Mouse (Mus musculus) heart, postnatal 14 days (tissue): ENCODE data around the gene Oas3. TPM values are rescaled to one million over a fixed set of nuclear protein-coding genes. Genes with fewer than 3 reads are reported as not detected.

ENCODE experiments used
- DNase-seq, 2 experiments: peaks; one replicate each; pipeline ENCODE4 v3.0.0; 2021 to 2022
- intact Hi-C: fragments of 180-260 bp; cut with DNase I; formaldehyde crosslinking; loops from one replicate; pipeline ENCODE4 v1.15.1; 2025
- total RNA-seq, 2 experiments: library from RNA; stranded (reverse); gene quantifications; 2 replicates each; pipeline ENCODE4 v1.2.3; 2021

Oas3 gene
- total RNA-seq, 2 experiments from 2014 or later: 0.20 TPM; not detected in 1

DNA sequence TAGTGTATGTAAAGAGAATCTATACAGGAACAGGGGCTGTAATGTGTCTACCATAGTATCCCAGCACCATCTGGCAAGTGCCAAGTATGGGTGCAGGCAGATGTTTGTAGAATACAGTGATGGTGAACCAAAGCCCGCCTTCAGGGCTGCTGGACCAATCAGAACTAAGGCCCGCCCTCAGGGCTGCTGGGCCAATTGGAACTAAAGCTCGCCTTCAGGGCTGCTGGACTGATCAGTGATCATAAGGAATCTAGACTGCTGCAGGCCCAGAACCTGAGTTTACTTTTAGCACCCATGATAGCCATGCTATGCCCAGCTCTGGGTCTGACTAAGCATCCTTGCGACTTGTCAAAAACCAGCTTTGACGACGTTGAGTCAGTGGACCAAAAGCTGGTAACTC, 15.6 kb downstream of the Oas3 start:
- DNase-seq: peak in 1 of 2 experiments; percentile 21
- intact Hi-C loops: no loop called here

DNA sequence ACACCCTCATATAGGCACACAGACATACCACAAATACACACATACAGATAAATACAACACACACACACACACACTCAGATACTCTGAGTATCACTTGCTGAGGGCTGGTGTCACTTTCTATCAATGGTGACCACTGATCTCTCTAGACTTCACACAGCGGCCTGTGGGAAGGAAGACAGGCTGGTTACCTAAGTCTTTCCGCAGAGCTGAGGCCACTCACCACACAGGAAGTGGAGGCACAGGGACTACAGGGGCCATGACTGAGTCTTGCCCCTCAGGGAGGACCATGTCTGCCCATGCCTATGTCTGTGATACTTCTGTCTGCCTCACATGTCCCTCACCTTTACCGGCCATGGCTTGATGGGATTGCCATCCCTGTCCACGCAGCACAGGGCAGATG, 23.2 kb downstream of the Oas3 start:
- DNase-seq: no peak
- intact Hi-C loops: no loop called here

DNA sequence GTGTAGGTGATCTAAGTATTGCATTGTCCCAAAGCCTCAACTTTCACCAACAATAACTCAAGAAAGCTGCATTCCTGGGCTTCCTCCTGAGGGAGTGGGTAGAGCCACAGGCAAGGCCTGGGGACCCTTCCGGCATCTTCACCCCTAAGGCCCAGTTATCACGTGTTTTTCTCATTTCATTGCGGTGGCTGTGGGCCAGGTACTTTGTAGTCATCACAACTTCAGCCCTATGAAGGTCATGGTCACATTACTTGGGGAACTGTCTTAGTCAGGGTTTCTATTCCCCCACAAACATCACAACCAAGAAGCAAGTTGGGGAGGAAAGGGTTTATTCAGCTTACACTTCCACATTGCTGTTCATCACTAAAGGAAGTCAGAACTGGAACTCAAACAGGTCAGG, 24.7 kb downstream of the Oas3 start:
- DNase-seq: no peak
- intact Hi-C loops: no loop called here

DNA sequence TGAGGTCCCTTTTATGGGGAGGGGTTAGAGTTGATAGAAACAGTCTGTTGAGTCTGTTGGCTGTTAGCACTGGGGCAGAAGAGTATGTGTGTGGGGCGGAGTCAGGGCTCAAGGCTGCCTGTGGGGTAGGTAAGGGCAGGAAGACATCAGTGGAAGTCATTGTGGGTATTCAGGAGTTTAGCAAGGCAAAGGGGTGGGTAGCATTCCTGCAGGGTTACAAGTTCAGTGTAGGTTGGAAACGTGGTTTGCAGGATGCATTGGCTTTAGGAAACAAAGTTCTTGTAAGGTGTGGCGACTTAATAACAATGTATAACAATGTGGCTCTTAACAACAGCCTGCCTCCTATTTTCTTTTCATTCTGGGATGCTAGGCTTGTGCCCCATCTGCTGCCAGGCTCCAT, 26.3 kb downstream of the Oas3 start:
- intact Hi-C loops: no loop called here
- DNase-seq: no peak

DNA sequence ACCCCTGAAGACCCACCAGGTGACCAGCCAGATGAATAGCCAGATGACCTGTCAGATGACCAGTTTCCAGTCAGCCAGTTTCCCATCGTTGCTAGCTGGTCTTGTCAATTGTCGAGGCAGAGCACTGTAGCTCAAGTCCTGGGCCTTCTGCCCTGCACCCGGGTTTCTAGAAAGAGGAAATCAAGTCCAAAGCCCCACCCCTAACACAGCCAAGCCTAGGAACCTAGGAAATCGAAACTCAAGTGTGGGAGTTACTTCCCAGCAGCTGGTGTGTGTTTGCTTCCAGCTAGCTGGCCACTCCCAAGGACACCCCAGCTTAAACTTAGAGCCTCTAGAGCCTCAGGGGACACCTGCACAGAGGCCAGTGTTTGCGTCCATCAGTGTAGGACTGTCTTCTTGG, 27.8 kb downstream of the Oas3 start, which contains the start of gene Oas2:
TSS of gene Oas2 (minus strand) at position 166 of the 400 bp plus-strand sequence.
- no peak for DNase-seq
- intact Hi-C loops: loop anchor here (10.0 kb wide), 1 partner anchor 245 kb away; the partner anchor contains the start of gene Plbd2

DNA sequence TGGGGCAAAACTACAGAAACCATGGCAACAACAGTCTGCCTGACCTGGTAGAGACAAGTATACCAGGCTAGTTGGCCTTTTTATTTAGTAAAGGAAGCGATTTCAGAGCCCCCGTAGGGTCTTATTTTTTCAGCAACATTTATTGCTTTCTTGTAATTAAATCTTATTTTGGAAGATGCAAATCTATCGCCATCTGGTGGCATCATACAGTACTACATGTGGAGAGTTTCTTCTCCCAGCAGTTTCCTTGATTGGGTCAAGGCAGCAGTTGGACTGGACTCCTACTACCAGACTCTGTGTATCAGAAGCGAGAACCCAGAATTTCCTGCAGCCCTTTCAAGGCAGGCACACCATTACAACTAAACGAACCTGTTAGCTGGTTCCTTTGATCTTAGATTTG, 31.0 kb downstream of the Oas3 start:
- intact Hi-C loops: loop anchor here (2.0 to 10.0 kb wide), 3 partner anchors 68 to 242 kb away; partner anchors contain the start of gene Plbd2
- peak; percentile 42 to 72 for DNase-seq

DNA sequence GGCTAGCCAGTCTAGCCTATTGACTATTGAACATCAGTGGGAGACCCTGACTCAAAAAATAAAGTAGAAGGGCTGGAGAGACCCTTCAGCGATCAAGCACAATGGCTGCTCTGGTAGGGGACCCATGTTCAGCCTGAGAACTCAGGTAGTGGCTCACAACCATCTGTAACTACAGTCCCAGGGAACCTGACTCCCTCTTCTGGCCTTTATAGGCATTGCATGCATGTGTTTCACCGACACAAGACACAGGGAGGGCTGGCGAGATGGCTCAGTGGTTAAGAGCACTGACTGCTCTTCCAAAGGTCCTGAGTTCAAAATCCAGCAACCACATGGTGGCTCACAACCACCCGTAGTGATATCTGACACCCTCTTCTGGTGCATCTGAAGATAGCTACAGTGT, 35.3 kb downstream of the Oas3 start:
- DNase-seq: peak in 1 of 2 experiments; percentile 51
- intact Hi-C loops: loop anchor here (10.0 kb wide), 1 partner anchor 237 kb away; the partner anchor contains the start of gene Plbd2

DNA sequence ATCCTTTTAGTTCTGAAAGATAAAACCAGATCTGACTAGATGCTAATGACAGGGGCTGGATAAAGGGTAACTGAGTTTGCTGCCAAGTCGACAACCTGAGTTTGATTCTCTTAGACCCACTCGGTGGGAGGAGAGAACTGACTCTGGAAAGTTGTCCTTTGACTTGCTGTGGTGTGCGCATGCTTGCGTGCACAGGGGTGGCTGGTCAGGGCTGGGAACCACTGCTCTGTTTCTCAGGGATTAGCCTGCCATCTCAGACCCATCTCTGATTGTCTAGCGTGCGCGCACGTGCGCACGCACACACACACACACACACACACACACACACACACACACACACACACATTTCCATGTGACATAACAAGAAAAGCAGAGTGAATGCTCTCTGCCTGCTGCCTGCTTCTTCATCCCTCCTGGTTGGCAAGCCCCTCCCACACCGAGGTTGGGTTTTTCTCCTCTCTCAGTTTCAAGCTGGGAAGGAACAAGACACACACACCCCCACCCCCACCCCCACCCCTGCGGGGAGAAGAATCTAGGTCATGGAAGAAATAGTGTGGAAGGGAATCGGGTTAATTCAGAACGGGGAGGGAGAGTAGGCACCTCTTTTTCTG, 43.0 kb downstream of the Oas3 start:
- intact Hi-C loops: no loop called here
- DNase-seq: no peak

DNA sequence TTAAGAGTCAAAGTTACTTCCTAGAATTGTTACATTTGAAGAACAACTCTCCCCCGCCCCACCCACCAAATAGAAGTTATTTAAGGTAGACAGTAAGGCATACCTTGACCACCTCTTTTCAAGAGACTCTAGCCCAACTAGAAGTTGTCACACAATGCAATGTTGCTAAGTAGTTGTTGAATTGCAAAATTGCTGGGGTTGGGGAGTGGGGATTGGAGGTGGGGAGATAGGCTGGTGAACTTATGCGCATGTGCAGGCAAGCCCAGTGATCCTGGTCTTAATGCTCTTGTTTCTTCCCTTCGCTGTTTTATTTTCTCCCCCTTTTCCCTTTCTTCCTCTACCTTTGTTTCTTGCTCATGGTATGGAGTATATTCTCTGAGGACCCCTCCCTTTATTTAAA, 43.8 kb downstream of the Oas3 start:
- no peak for DNase-seq
- intact Hi-C loops: no loop called here

DNA sequence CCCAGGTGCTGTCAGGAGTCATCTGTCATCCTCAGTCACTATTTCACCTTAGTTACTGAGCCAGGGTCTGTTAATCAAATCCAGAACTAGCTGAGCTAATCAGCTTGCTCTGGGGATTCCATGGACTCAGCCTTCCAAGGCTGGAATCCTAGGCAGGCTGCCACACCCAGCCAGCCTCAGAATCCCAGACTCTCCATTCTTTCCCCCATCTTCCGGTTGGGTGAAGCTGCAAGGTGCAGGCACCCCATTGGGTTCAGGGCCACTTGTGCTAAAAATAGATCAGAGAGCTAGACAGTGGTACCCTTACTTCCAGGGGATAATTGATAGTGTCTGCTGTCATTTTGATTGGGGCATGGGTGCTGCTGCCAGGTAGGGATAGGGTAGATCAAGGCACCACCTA, 44.7 kb downstream of the Oas3 start:
- intact Hi-C loops: no loop called here
- DNase-seq: no peak

DNA sequence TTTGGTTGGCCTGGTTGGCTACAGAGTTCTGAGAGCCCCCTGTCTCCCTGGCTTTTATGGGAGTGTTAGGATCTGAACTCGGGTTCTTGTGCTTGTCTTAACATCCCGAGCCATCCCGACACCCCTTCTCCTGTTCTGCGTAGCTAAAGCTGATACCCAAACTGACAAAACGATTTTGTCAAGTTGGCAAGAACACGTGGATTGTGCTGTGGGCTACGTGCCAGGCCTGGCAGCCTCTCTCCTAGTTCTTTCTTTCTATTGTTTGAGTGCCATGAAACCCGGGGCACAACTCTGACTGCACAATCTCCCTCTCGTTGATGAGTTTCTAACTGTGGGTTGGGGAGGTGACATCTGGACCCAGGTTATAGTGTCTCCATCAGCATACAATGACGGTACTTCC, 48.1 kb downstream of the Oas3 start:
- intact Hi-C loops: no loop called here
- DNase-seq: no peak

DNA sequence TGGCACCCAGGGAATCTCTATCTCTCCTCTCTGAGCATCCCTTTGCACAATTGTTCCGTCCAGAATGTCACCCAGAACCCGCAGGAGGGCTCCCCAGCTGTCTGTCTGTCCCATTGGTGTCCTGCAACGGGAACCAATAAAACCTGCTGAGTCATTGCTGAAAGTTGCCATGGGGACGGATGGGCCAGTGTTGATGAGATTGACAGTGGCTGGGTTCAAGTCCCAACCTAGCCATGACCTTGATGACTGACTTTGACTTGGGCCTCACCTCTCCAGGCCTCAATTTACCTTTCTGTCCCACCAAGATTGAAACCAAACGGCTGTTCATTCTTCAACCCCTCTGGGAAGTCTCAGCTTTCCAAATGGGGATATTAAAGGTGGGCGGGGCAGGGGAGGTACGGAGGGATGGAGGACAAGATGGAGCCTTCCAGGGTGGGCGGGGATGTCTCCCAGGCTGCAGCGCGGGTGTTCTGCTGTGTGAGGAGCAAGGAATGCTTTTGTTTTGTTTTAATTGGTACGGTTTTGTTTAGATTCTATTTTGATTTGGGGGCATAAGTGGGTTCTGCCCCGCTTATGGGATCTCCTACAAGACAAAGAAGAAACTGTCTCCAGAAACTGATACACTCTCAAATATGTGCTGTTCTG, 51.5 kb downstream of the Oas3 start:
- intact Hi-C loops: no loop called here
- no peak for DNase-seq

DNA sequence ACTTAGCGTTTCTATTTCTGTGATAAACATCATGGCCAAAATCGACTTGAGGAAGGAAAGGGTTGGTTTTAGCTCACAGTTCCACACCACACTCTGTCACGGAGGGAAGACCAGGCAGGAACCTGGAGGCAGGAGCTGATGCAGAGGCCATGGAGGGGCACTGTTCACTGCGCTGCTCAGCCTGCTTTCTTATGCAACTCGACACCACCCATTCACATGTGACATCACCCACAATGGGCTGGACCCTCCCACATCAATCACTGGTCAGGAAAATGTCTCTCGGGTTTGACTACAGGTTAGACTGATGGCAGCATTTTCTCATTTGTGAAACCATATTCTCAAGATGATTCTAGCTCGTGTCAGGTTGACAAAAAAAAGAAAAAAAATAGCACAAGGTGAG, 56.5 kb downstream of the Oas3 start:
- DNase-seq: no peak
- intact Hi-C loops: no loop called here

DNA sequence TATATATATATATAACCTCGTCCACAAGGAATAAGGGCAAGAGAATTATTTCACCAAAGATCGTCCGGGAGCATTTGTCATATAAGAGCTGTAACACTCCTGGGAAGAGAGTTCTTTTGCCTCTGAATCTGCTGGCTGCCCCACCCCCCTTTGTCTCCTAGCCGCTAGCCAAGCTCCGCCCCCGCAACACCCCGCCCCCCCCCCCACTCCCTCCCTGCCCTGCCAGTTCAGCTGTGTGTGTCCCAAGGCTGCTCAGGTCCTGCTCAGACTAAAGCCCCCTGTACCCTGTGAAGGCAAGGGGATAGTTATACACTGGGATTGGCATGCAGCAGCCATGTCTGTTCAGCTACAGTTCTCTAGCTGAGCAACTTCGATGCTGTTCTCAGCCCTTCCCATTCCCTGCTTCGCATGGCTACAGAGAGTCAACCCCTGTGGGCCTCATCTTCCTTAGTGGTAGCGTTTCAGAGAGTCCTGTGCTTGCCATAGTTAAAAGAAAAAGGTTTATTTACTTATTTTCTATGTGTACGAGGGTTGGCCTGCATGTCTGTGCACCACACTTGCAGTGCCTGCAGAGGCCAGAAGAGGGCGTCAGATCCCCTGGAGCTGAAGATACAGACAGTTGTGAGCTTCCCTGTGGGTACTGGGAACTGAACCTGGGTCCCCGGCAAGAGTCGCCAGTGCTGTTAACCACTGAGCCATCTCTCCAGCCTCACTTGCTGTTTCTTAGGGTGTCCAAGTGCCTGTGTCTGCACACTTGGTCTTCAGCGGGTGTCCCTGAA, 58.7 kb downstream of the Oas3 start:
- DNase-seq: no peak
- intact Hi-C loops: no loop called here

DNA sequence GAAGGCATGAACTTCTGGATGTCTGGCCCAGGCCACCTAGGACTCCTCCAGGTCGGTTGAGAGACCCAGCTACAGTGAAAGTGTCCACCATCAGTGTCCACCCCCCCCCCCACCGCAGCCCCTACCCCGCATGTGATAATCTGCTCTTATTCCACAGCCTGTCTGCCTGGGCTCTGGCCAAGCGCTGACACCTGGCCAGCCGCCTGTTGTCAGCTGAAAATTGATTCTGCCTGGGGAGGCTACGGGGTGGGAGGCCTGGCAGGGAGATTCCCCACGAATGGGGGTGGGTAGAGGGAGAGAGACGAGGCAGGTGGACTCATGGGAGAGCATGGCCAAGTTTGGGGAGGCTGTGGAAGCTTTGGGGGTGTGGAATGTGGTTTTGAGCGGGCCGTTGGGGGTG, 60.3 kb downstream of the Oas3 start:
- intact Hi-C loops: no loop called here
- DNase-seq: no peak

DNA sequence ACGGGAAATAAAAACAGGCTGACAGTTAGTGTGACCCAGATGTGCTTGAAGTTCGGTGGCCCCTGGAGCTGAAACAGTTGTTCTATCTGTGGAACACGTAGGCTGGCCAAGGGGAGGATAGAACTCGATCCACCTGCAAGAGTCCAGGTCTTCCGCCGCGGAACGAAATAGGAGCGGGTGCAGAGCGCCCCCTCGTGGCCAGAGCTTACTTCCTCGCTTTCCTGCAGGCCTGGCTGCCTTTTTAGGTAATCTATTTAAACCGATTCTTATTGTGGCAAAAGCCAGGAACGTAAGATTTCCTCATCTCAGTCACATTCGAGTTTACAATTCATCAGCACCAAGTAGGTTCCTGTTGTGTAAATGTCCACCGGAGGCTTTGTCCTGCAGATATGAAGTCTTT, 63.1 kb downstream of the Oas3 start:
- intact Hi-C loops: no loop called here
- peak; percentile 63 to 80 for DNase-seq

DNA sequence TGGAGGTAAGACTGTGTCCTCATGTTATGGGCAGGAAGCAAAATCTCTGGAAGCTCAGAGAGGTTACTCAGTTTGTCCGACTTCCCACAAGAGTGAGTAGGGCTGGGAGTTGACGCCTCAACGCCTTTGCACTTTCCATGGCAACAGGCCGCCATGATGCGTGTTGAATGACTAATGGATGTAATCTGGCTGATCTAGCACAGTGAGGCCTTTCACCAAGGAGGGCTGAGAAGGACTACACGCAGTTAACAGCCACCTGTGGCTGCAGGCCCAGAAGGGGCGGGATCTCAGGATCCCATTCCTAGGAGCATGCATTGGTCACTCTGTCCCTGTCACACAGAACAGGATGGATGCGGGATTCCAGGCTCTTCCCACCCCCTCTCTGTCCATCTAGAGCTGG, 64.7 kb downstream of the Oas3 start:
- no peak for DNase-seq
- intact Hi-C loops: loop anchor here (2.0 kb wide), 1 partner anchor 94 kb away; no protein-coding TSS in a partner anchor

DNA sequence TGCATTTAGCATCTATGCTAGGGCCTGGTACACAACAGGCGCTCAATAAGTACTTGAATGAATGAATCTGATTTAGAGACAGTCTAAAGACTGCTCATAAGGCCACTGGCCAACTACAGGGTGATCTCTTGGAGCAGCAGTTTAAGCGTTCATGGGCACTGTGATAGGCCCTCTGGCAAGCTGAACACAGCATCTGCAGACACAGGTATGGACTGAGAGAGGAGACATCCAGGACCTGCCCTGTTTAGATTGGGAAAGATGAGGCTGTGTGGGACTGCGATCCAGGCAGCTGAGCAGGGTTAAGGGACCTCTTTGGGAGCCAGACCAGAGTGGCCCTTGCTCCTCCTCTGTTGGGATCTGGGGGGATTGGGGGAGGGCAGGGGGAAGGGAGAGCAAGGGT, 65.6 kb downstream of the Oas3 start, which contains the start of gene Dtx1:
TSS of gene Dtx1 (minus strand) at position 101 of the 400 bp plus-strand sequence.
- no peak for DNase-seq
- intact Hi-C loops: loop anchor here (2.0 kb wide), 1 partner anchor 93 kb away; no protein-coding TSS in a partner anchor

DNA sequence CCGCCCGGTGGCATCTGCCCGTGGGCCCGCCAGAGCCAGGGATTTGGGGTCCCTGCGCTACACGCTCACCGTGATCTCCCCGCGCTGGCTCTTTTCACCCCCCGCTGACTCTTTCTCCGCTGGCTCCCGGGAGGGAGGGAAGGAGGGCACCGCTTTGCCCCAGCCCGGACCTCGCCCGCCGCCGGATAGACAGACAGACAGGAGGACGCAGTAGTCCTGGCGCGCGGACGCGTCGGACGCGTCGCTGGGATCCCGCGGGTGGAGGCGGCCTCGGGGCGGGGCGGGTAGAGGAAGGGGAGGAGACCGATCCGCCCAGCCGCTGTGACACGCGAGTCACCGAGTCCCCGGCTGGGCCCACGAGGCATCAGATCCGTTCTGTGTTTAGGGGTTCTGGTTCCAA, 66.0 kb downstream of the Oas3 start:
- DNase-seq: peak; percentile 44 to 48
- intact Hi-C loops: no loop called here

DNA sequence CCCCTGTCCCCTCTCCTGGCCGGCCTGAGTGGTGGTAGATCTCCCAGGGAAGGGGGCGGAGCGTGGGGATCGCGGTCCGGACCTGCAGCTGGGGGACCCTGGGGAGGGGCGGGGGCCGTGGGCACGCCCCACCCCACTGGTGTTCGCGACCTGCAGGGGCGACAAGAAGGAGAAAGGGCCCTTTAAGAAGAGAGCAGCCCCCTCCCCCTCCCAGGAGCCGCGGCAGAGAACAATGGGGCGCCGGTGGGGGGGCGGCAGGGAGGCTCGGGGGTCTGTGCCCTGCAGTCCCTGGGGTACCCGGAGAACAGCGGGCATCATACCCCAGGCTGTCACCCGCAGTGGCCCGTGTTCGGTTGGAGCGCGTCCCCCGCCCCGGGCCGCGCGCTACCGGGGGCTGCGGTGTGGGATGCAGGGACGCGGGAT, 66.6 kb downstream of the Oas3 start:
- intact Hi-C loops: no loop called here
- DNase-seq: no peak

DNA sequence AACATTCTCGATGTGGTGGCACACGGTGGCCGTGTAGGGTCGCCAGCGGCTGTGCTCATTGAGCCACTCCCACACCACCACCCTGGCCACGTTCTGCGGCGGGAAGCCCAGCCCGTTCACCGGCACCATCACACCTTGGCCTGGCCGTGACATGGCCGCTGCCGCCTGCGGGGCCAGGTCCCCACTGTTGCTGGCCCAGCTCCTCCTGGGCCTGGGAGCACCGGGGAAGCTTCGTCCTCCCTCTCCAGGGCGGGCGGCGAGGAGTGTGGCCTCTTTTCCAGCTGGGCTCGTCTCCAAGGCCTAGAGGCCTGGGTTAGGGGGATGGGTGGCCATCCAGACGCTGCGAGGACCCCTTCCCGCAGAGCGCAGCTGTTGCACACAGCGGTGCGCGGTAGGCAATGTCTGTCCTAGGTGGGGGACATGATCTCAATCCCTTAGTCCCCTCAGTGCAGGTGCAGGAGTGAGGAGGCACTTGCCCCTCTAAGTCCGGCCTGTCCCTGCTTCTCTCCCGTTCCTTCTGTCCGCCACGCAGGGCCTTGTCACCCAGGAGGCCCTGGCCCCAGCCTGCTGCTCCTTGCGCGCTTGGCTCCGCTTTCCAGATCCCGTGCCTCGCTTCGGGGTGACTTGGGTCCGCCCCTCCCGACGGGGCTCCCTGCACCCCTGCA, 67.2 kb downstream of the Oas3 start:
- intact Hi-C loops: no loop called here

More for the DNA sequence above, 67.2 kb downstream of the Oas3 start:
- no peak for DNase-seq
